In the genomic region with DNA sequence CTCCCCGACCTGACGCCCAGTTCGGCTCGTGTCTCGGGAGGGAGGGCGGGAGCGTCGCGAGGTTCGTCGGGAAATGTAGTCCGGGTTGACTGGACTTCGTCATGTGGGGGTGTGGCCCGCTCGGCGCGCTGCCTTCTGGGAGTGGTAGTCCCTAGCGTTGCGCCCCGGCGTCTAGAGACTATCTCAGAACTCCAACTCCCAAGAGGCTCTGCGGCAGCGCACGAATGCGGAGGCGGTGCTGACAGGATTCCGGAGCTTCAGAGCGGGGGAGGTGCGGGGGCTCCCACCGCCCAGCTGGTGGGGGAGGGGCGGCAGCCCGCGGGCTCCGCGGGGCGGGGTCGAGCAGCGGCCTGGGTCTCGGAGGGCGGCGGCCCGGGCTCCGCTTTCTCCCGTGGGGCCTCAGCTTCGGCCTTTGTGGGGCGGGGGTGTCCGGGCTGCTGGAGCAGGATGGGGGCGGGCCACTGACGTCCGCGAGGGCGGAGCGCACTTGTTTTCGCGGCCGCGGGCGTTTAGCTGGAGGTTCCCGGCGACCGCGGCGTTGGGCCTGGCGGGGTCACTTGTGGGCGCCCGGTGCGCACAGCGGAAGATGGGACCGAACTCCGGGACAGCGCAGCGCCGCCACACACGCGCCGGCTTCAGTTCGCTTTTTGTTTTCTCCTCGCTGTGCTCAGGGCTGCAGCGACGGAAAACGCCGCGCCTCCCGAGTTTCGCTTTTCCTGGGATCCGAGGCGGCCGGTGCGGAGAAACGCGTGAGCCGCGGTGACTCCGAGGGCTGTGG, we compare ENCODE assay signal across 7 mouse cellular contexts. TPM values are rescaled to one million over a fixed set of nuclear protein-coding genes. Genes with fewer than 3 reads are reported as not detected.
DNase-seq lines count a peak whose midpoint lies in the region; ATAC-seq and TF ChIP-seq lines count a peak whose summit lies in the region.

A gene (minus strand): TSS at position 86 of the 778 bp plus-strand sequence.

- H3K9ac ChIP-seq in intestine, postnatal 0 days (ENCODE audit: low read depth, low read length): peak within 1 kb of the TSS; percentile 89
- peak within 1 kb of the TSS; percentile 96 for H3K9ac ChIP-seq in midbrain, embryonic 12.5 days (replicated peaks)

- H3K4me1 ChIP-seq in embryonic facial prominence, embryonic 10.5 days: peaks cover 26% of the 10 kb centered on the region
- H3K4me1 ChIP-seq in intestine, postnatal 0 days (replicated peaks; ENCODE audit: control insufficient read depth, insufficient read depth, low read length): no peaks in the 10 kb centered on the region
- peaks cover 20% of the 10 kb centered on the region for H3K4me1 ChIP-seq in midbrain, embryonic 12.5 days
- H3K4me1 ChIP-seq in small intestine, adult 2 months (ENCODE audit: control insufficient read depth, insufficient read depth, insufficient read length, low read length): peaks cover 4% of the 10 kb centered on the region

- H3K9me3 ChIP-seq in embryonic facial prominence, embryonic 10.5 days: no peaks in the 10 kb centered on the region
- no peaks in the 10 kb centered on the region for H3K9me3 ChIP-seq in intestine, postnatal 0 days (ENCODE audit: control insufficient read depth)
- H3K9me3 ChIP-seq in midbrain, embryonic 12.5 days: no peaks in the 10 kb centered on the region

- peak; percentile 97 for ATAC-seq in intestine, postnatal 0 days
- peak; percentile 96 for ATAC-seq in midbrain, embryonic 12.5 days (ENCODE audit: low FRiP score, low read depth)

- H3K27me3 ChIP-seq in embryonic facial prominence, embryonic 10.5 days (replicated peaks; ENCODE audit: low read depth, poor library complexity, severe bottlenecking): 0 out of 2 replicates have a peak, but pooled peaks cover 5% of the 10 kb centered on the region
- H3K27me3 ChIP-seq in intestine, postnatal 0 days (replicated peaks; ENCODE audit: control insufficient read depth, insufficient read depth, low read length): no peaks in the 10 kb centered on the region
- H3K27me3 ChIP-seq in midbrain, embryonic 12.5 days: peaks cover 8% of the 10 kb centered on the region; the same call in 1 of the 2 replicates
- no peaks in the 10 kb centered on the region for H3K27me3 ChIP-seq in small intestine, adult 2 months (ENCODE audit: control insufficient read depth, insufficient read depth, low read length)

- peak within 1 kb of the TSS; percentile 100 for H3K4me3 ChIP-seq in embryonic facial prominence, embryonic 10.5 days
- peak within 1 kb of the TSS; percentile 97 for H3K4me3 ChIP-seq in intestine, postnatal 0 days (ENCODE audit: low read depth, low read length)
- peak within 1 kb of the TSS; percentile 100 for H3K4me3 ChIP-seq in midbrain, embryonic 12.5 days
- peak within 1 kb of the TSS; percentile 99 for H3K4me3 ChIP-seq in small intestine, adult 2 months (ENCODE audit: low read depth, low read length)

- peak; percentile 33 for TF ChIP-seq CTCF in intestine, postnatal 0 days (IDR thresholded peaks at IDR 0.05; ENCODE audit: low read depth)
- no peak for TF ChIP-seq CTCF in small intestine, adult 2 months (IDR thresholded peaks at IDR 0.05; ENCODE audit: extremely low read depth, insufficient read length, insufficient replicate concordance, low read depth, low read length)

- DNase-seq in adrenal gland, postnatal 10 days: peak; percentile 98
- DNase-seq in embryonic facial prominence, embryonic 10.5 days (ENCODE audit: low spot score): peak; percentile 100
- DNase-seq in gonadal fat pad, adult 2 months (ENCODE audit: low read depth): peak; percentile 72
- DNase-seq in left cerebral cortex, postnatal 4 days: peak; percentile 100

- peaks cover 21% of the 10 kb centered on the region for H3K36me3 ChIP-seq in embryonic facial prominence, embryonic 10.5 days (replicated peaks)
- peaks cover 12% of the 10 kb centered on the region for H3K36me3 ChIP-seq in intestine, postnatal 0 days (ENCODE audit: control insufficient read depth, insufficient read depth)
- H3K36me3 ChIP-seq in midbrain, embryonic 12.5 days: peaks cover 13% of the 10 kb centered on the region
- H3K36me3 ChIP-seq in small intestine, adult 2 months (ENCODE audit: control insufficient read depth, insufficient read depth, low read length): peaks cover 10% of the 10 kb centered on the region

- H3K27ac ChIP-seq in embryonic facial prominence, embryonic 10.5 days (replicated peaks): peak within 1 kb of the TSS; percentile 94
- peak within 1 kb of the TSS; percentile 91 for H3K27ac ChIP-seq in intestine, postnatal 0 days (ENCODE audit: low read depth, low read length)
- H3K27ac ChIP-seq in midbrain, embryonic 12.5 days (replicated peaks): peak within 1 kb of the TSS; percentile 76
- peak within 1 kb of the TSS; percentile 88 for H3K27ac ChIP-seq in small intestine, adult 2 months (ENCODE audit: insufficient read depth, low read depth, low read length)

- intact Hi-C loops in left cerebral cortex, postnatal 4 days (cut with DNase I): no loop called here

- H3K4me2 ChIP-seq in intestine, postnatal 0 days (replicated peaks; ENCODE audit: low read depth): peak within 1 kb of the TSS; percentile 93
- H3K4me2 ChIP-seq in midbrain, embryonic 12.5 days (replicated peaks): peak within 1 kb of the TSS; percentile 87

- TF ChIP-seq POLR2A in small intestine, adult 2 months (IDR thresholded peaks at IDR 0.05; ENCODE audit: low read depth, low read length): peak; percentile 58; the same call in 1 of the 2 replicates

- WGBS in embryonic facial prominence, embryonic 10.5 days: under 1% methylated on average over 94 of the region's 94 CpGs
- WGBS in intestine, postnatal 0 days: under 1% methylated on average over 84 of the region's 94 CpGs
- under 1% methylated on average over 92 of the region's 94 CpGs for WGBS in midbrain, embryonic 12.5 days
- under 1% methylated on average over 94 of the region's 94 CpGs for WGBS in small intestine, adult 2 months

RNA-seq across cellular contexts. Expression of the gene that starts here (rescaled TPM):
- total RNA-seq in adrenal gland, postnatal 10 days (2021): 10 to 100 TPM; 16.4 to 17.8 TPM
- polyA plus RNA-seq in embryonic facial prominence, embryonic 10.5 days (2016; fragmentation: Nextera tagmentation; extraction: Ambion mirVana): 29.0 and 32.1 TPM in 2 replicates
- polyA plus RNA-seq in gonadal fat pad, adult 2 months (2012; rRNA removed): 11.3 and 14.8 TPM in 2 replicates
- 10.6 and 11.0 TPM in 2 replicates for polyA plus RNA-seq in intestine, postnatal 0 days (2015; fragmentation: Nextera tagmentation; extraction: Ambion mirVana)
- total RNA-seq in left cerebral cortex, postnatal 4 days (2021): 10 to 100 TPM; 20.6 to 21.2 TPM
- polyA plus RNA-seq in midbrain, embryonic 12.5 days (2016; fragmentation: Nextera tagmentation; extraction: Ambion mirVana): 25.8 and 28.9 TPM in 2 replicates
- polyA plus RNA-seq in small intestine, adult 2 months (2012; rRNA removed): 4.0 and 7.5 TPM in 2 replicates

Comparison
In these comparisons a context has a peak if more than half of its experiments do, and no peak if none do; other contexts are left out.
1. Peak in every context shown above with its lines: DNase-seq, ATAC-seq, H3K4me3 ChIP-seq and H3K27ac ChIP-seq.